Mouse (Mus musculus) forebrain, postnatal 0 days (tissue): ENCODE data around the gene Rbbp4. TPM values are rescaled to one million over a fixed set of nuclear protein-coding genes. Genes with fewer than 3 reads are reported as not detected.
"Not testable (repeated sequence)": the region's sequence is repeated elsewhere in the genome, so short reads cannot be mapped to it uniquely, and the experiment has no call there.

Experiments used
- ATAC-seq: fragments of 200-750 bp; cut with Nextera tagmentation; 2 replicates; pipeline ENCODE4 v1.8.0; 2017; ENCODE audit warnings: mild to moderate bottlenecking, moderate library complexity
- DNase-seq: peaks from one replicate; pipeline ENCODE4 v3.0.0-alpha.2; 2015
- H3K27ac ChIP-seq: fragments of 300-500 bp; sonication (generic); 2 replicates; pipeline ENCODE4 v1.5.1; 2014; ENCODE audit warnings: low read depth, mild to moderate bottlenecking, antibody characterized with exemption, low read length, moderate library complexity, mixed read lengths
- H3K27me3 ChIP-seq: fragments of 300-500 bp; sonication (generic); 2 replicates; pipeline ENCODE4 v1.6.1; 2014; ENCODE audit warnings: mild to moderate bottlenecking, low read length, mixed read lengths; ENCODE audit not compliant: insufficient read depth
- H3K36me3 ChIP-seq: fragments of 300-500 bp; sonication (generic); 2 replicates; pipeline ENCODE4 v1.6.1; 2014; ENCODE audit warnings: mild to moderate bottlenecking, moderate library complexity; ENCODE audit not compliant: insufficient read depth
- H3K4me1 ChIP-seq: fragments of 300-500 bp; sonication (generic); 2 replicates; pipeline ENCODE4 v1.6.1; 2014; ENCODE audit warnings: antibody characterized with exemption; ENCODE audit not compliant: insufficient read depth
- H3K4me2 ChIP-seq: fragments of 300-500 bp; sonication (generic); 2 replicates; pipeline ENCODE4 v1.6.1; 2014; ENCODE audit warnings: low read depth, mild to moderate bottlenecking, moderate library complexity
- H3K4me3 ChIP-seq: fragments of 300-500 bp; sonication (generic); 2 replicates; pipeline ENCODE4 v1.5.1; 2014; ENCODE audit warnings: low read depth, low read length, mixed read lengths
- H3K9ac ChIP-seq: fragments of 300-500 bp; sonication (generic); 2 replicates; pipeline ENCODE4 v1.6.1; 2014; ENCODE audit warnings: mild to moderate bottlenecking
- H3K9me3 ChIP-seq: fragments of 300-500 bp; sonication (generic); 2 replicates; pipeline ENCODE4 v1.6.1; 2016; ENCODE audit warnings: low read length
- CTCF ChIP-seq: sonication (generic); IDR thresholded peaks from 2 replicates; pipeline ENCODE4 v1.5.1; 2016; ENCODE audit warnings: antibody characterized with exemption, control low read depth, low read depth
- whole genome bisulfite sequencing: fragments of 180-500 bp; shearing (Covaris S2); extraction: QIAGEN DNeasy Blood & Tissue Kit; methylation state at CpG from one replicate; pipeline ENCODE4 v1.1.7; 2014; 5-methylcytosine and 5-hydroxymethylcytosine counted together
- polyA plus RNA-seq: library from polyadenylated mRNA; unstranded; fragments of >200 nt; fragmentation: Nextera tagmentation; extraction: Ambion mirVana; gene quantifications from 2 replicates; pipeline ENCODE4 v1.2.1, GENCODE M21; 2015
- total RNA-seq: library from RNA; depleted of rRNA; stranded (reverse); fragments of >200 nt; gene quantifications from 2 replicates; pipeline ENCODE4 v1.2.3, GENCODE M21; 2014

Gene Rbbp4
- total and polyA plus RNA-seq, 2 experiments from 2014 or later, result 103 to 272 TPM

DNA sequence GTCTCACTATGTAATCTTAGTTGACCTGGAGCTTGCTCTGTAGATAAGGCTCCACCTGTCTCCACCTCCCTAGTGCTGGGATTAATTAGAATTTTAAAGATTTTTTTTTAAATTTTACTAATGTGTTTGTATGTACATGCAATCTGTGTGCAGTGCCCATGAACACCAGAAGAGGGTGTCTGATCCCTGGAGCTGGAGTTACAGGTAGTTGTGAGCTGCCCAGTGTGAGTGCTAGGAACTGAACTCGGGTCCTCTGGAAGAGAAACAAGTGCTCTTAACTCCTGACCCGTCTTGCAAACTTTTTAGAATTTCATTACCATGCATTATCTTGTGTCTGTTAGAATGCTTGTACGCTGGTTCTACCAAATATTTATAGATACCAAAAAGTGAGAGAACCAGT lies 36.2 kb upstream of the Rbbp4 start:
- H3K4me1 ChIP-seq, result 0 out of 2 replicates have a peak, but pooled peaks cover 2% of the 10 kb centered on the region
- H3K4me3 ChIP-seq, result no peak overlapping the region
- H3K27me3 ChIP-seq, result no peaks in the 10 kb centered on the region
- peaks cover 16% of the 10 kb centered on the region for H3K36me3 ChIP-seq
- no peak overlapping the region for H3K9ac ChIP-seq
- peak; percentile 29; the same call in 1 of the 2 replicates for TF ChIP-seq CTCF
- no peak for DNase-seq
- H3K27ac ChIP-seq, result no peak overlapping the region
- WGBS, result 90% methylated on average over 3 of the region's 3 CpGs
- no peak overlapping the region for H3K4me2 ChIP-seq
- ATAC-seq, result no peak
- no peaks in the 10 kb centered on the region for H3K9me3 ChIP-seq

DNA sequence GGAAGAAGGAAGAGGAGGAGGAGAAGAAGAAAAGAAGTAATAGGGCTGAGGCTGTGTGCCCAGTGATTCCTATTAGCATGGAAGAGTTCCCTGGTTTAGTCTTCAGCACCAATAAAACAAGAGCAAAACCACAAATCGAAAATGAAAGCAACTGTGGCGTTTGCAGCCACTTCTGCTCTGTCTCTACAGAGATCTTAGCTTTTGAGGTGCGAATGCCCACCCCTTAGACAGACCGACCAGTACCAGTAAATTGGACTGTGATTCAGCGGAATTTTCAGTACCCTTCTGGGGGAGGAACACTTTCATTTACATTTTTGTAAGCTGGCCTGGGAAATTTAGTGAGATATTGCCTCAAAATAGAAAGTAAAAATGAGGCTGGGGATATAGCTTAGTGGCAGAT lies 30.1 kb upstream of the Rbbp4 start:
- Histone ChIP-seq H3K4me2 (no peak overlapping the region), H3K9ac (no peak overlapping the region), H3K4me3 (no peak overlapping the region), H3K36me3 (peaks cover 21% of the 10 kb centered on the region), H3K4me1 (no peaks in the 10 kb centered on the region), H3K9me3 (no peaks in the 10 kb centered on the region), H3K27me3 (no peaks in the 10 kb centered on the region), H3K27ac (no peak overlapping the region)
- ATAC-seq, result no peak
- DNase-seq, result no peak
- 91% methylated on average over 5 of the region's 5 CpGs for WGBS
- no peak for TF ChIP-seq CTCF

DNA sequence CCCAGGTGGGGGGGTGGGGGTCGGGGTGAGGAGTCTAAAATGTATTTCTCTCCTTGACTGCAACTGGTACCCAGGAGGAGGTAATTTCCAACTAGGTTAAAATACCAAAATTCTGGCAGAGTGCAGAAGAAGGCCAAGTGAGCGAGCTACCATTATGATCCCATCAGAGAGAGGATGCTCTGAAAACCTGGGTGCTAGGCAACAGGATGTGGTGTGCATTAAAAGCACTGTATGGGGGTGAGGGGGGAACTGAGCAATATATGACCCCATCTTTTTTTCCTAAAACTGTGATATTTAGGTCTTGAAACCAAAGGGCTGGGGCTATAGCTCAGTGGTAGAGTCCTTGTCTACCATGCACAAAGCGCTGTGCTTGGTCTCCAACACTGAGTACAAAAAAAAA lies 29.2 kb upstream of the Rbbp4 start:
- WGBS, result 84% methylated on average over 3 of the region's 3 CpGs
- Histone ChIP-seq H3K9ac (no peak overlapping the region), H3K4me2 (no peak overlapping the region), H3K9me3 (no peaks in the 10 kb centered on the region), H3K4me3 (no peak overlapping the region), H3K27ac (no peak overlapping the region), H3K27me3 (no peaks in the 10 kb centered on the region), H3K4me1 (no peaks in the 10 kb centered on the region), H3K36me3 (peaks cover 25% of the 10 kb centered on the region)
- no peak for ATAC-seq
- DNase-seq, result no peak
- no peak for TF ChIP-seq CTCF

DNA sequence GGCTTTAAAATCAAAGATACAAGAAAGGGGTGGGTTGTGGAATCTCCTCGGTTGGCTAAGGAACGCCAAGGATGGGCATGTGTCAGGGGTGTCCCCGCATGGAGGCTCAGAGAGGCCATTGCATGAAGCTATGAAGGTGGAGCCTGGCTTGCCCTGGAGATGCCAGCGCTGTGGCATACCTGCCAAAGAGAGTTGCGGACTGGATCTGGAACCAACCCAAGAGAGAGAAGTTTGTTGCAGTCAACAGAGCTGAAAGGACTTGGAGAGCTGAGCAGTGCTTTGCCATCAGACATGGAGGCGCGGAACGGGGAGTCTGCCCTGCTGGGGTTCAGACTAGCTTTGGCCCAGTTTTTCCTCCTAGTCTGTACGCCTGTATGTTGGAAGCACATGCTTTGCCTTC lies 28.3 kb upstream of the Rbbp4 start:
- no peak for TF ChIP-seq CTCF
- Histone ChIP-seq H3K36me3 (peaks cover 21% of the 10 kb centered on the region), H3K4me3 (no peak overlapping the region), H3K27ac (no peak overlapping the region), H3K4me1 (no peaks in the 10 kb centered on the region), H3K9me3 (no peaks in the 10 kb centered on the region), H3K27me3 (no peaks in the 10 kb centered on the region), H3K4me2 (no peak overlapping the region), H3K9ac (no peak overlapping the region)
- 86% methylated on average over 9 of the region's 9 CpGs for WGBS
- ATAC-seq (no peak), DNase-seq (no peak)

DNA sequence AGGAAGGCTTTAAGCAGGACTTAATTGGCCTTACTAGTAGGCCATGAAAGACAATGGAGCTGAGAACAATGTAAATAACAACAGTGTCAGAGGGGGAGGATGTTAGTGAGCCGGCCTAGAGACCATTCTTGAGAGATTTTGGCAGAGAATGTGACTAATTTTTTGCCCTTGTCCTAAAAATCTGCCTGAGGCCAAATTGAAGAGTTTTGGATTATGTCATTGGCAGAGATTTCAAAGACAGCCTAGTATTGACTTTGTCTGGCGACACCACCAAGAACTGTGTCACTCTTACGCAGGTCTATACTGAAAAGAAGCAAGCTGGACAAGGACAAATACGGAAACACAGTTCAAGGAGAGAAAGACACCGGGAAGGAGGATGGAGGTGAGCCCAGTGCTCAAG lies 27.6 kb upstream of the Rbbp4 start:
- peaks cover 23% of the 10 kb centered on the region for H3K36me3 ChIP-seq
- DNase-seq, result no peak
- no peak for ATAC-seq
- H3K9me3 ChIP-seq, result no peaks in the 10 kb centered on the region
- WGBS, result 68% methylated on average over 5 of the region's 5 CpGs
- no peak for TF ChIP-seq CTCF
- H3K9ac ChIP-seq, result no peak overlapping the region
- no peak overlapping the region for H3K4me3 ChIP-seq
- no peak overlapping the region for H3K27ac ChIP-seq
- no peaks in the 10 kb centered on the region for H3K27me3 ChIP-seq
- H3K4me1 ChIP-seq, result no peaks in the 10 kb centered on the region
- H3K4me2 ChIP-seq, result no peak overlapping the region

DNA sequence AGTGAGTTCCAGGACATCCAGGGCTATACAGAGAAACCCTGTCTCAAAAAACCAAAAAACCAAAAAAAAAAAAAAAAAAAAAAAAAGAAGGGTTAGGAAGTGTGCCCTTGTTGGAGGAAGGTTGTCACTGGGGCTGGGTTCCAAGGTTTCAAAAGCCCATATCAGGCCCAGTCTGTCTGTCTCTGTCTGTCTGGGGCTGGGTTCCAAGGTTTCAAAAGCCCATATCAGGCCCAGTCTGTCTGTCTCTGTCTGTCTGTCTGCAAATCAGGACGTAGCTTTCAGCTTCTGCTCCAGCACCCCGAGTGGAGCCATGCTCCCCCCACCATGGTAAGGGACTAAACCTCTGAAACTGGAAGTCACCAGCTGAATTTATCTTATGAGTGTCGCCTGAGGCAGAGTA lies 27.1 kb upstream of the Rbbp4 start:
- not testable (repeated sequence) for ATAC-seq, DNase-seq, H3K27me3 ChIP-seq, H3K9ac ChIP-seq, H3K9me3 ChIP-seq, H3K27ac ChIP-seq, H3K4me2 ChIP-seq, H3K4me3 ChIP-seq, H3K4me1 ChIP-seq
- H3K36me3 ChIP-seq, result peaks cover 19% of the 10 kb centered on the region
- WGBS, result 78% methylated on average over 3 of the region's 3 CpGs

DNA sequence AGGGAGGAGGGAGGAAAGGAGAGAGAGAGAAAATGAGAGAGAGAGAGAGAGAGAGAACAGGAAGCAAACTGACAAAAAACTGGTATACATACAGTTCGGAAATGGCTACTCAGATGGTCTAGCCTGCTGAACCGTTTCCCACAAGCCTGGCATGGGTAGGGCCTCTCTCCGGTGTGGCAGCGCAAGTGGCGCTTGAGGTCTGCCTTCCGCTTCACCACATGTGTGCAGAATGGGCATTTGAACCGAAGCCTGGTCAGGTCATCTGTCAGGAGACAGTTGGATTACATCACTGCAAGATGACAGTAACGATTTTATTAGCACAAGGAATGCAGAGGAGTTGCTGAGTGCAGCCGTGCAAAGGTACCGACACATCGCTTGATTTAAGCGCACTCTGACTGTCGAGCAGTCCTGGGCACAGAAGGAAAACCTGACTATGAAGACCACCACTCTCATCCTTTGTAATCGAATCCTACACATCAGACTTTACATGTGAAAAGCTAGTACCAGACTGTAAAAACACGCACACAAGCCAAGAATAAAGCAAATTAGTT lies 22.5 kb upstream of the Rbbp4 start:
- Histone ChIP-seq H3K4me3 (no peak overlapping the region), H3K27me3 (no peaks in the 10 kb centered on the region), H3K9ac (no peak overlapping the region), H3K36me3 (peaks cover 33% of the 10 kb centered on the region), H3K27ac (no peak overlapping the region), H3K4me2 (no peak overlapping the region), H3K9me3 (no peaks in the 10 kb centered on the region), H3K4me1 (no peaks in the 10 kb centered on the region)
- 91% methylated on average over 15 of the region's 15 CpGs for WGBS
- ATAC-seq (no peak), DNase-seq (no peak)
- no peak for TF ChIP-seq CTCF
